Mouse (Mus musculus): ENCODE measurements around the gene Syf2. TPM values are rescaled to one million over a fixed set of nuclear protein-coding genes. Genes with fewer than 3 reads are reported as not detected.
A peak's percentile ranks its signal among the peaks of the same experiment; 100 is the strongest.

The Syf2 gene
- total and polyA plus RNA-seq, 3 experiments, result 59.2 to 77.1 (median 76.1) TPM

GRCm38 (mm10) chr4:134983136-134983535 lies 52.4 kb downstream of the Syf2 start:
- H3K36me3 ChIP-seq (replicated peaks in 1 of 2; ENCODE audit: control insufficient read depth in 1 of 2, insufficient read depth in 1 of 2, low read length in 1 of 2), result no peaks in the 10 kb centered on the region
- no peak overlapping the region for H3K9ac ChIP-seq (ENCODE audit: insufficient read depth, low read depth)
- no peak for DNase-seq (ENCODE audit: extremely low read depth)
- H3K4me3 ChIP-seq (replicated peaks in 1 of 3; ENCODE audit: low read depth in 2 of 3, low read length in 2 of 3, poor library complexity in 1 of 3), result no peak overlapping the region
- no peaks in the 10 kb centered on the region for H3K4me1 ChIP-seq (ENCODE audit: control insufficient read depth in 1 of 2, insufficient read depth in 2 of 2)
- no peaks in the 10 kb centered on the region for H3K79me2 ChIP-seq (replicated peaks; ENCODE audit: control insufficient read depth, extremely low read depth, insufficient read depth, poor library complexity, severe bottlenecking)
- no peak overlapping the region for H3K27ac ChIP-seq (ENCODE audit: insufficient read depth, low read depth)
- H3K27me3 ChIP-seq (replicated peaks), result peaks cover 34% of the 10 kb centered on the region
- no peaks in the 10 kb centered on the region for H3K9me3 ChIP-seq (replicated peaks; ENCODE audit: low read length)
- dilution Hi-C loops (cut with MboI; ENCODE audit: extremely low pct_ligation_motif_present, extremely low pct_unique_long_range_greater_than_20kb, low sequenced_read_pairs) (no loop called here), in situ Hi-C loops (cut with MboI; ENCODE audit: low pct_ligation_motif_present, low pct_unique_long_range_greater_than_20kb, low sequenced_read_pairs) (no loop called here)
- no peak overlapping the region for H3K4me2 ChIP-seq (ENCODE audit: insufficient read depth, low read depth, poor library complexity, severe bottlenecking)
- no peak for TF ChIP-seq UBTF (IDR thresholded peaks at IDR 0.05; ENCODE audit: low read depth, low read length)

DNA sequence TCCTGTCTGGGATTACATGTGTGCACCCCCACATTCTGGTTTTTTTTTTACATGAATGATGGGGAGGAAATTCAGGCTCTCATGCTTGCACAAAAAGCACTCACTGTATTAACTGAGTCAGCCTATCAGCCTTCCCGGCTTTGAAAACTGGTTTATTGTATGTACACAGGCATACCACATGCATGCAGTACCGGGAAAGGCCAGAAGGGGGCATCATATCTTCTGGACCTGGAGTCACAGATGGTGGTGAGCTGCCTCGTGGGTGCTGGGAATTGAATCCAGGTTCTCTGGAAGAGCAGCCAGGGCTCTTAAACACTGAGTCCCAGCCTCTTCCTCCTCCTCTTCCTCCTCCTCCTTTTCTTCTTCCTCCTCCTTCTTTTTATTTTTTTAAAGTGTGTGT lies 53.9 kb downstream of the Syf2 start:
- Histone ChIP-seq H3K36me3 (replicated peaks in 1 of 2; ENCODE audit: control insufficient read depth in 1 of 2, insufficient read depth in 1 of 2, low read length in 1 of 2) (no peaks in the 10 kb centered on the region), H3K9me3 (replicated peaks; ENCODE audit: low read length) (no peaks in the 10 kb centered on the region), H3K79me2 (replicated peaks; ENCODE audit: control insufficient read depth, extremely low read depth, insufficient read depth, poor library complexity, severe bottlenecking) (no peaks in the 10 kb centered on the region), H3K9ac (ENCODE audit: insufficient read depth, low read depth) (no peak overlapping the region), H3K27me3 (replicated peaks) (peaks cover 37% of the 10 kb centered on the region), H3K4me3 (replicated peaks in 1 of 3; ENCODE audit: low read depth in 2 of 3, low read length in 2 of 3, poor library complexity in 1 of 3) (no peak overlapping the region), H3K27ac (ENCODE audit: insufficient read depth, low read depth) (no peak overlapping the region), H3K4me1 (ENCODE audit: control insufficient read depth in 1 of 2, insufficient read depth in 2 of 2) (no peaks in the 10 kb centered on the region), H3K4me2 (ENCODE audit: insufficient read depth, low read depth, poor library complexity, severe bottlenecking) (no peak overlapping the region)
- TF ChIP-seq CTCF (conservative IDR thresholded peaks at IDR 0.05 in 1 of 2, IDR thresholded peaks at IDR 0.05 in 1 of 2; ENCODE audit: low read depth in 2 of 2, low read length in 2 of 2), result peak; percentile 55 to 56; a peak in 3 of 4 replicates
- TF ChIP-seq RCOR1 (conservative IDR thresholded peaks at IDR 0.05; ENCODE audit: low read depth, low read length), result no peak
- peak; percentile 50 for DNase-seq (ENCODE audit: extremely low read depth)
- in situ Hi-C loops (cut with MboI; ENCODE audit: low pct_ligation_motif_present, low pct_unique_long_range_greater_than_20kb, low sequenced_read_pairs), result no loop called here
- dilution Hi-C loops (cut with MboI; ENCODE audit: extremely low pct_ligation_motif_present, extremely low pct_unique_long_range_greater_than_20kb, low sequenced_read_pairs), result no loop called here

- Histone ChIP-seq H3K9ac (ENCODE audit: insufficient read depth, low read depth) (no peak overlapping the region), H3K79me2 (replicated peaks; ENCODE audit: control insufficient read depth, extremely low read depth, insufficient read depth, poor library complexity, severe bottlenecking) (no peaks in the 10 kb centered on the region), H3K4me2 (ENCODE audit: insufficient read depth, low read depth, poor library complexity, severe bottlenecking) (no peak overlapping the region), H3K27ac (ENCODE audit: insufficient read depth, low read depth) (no peak overlapping the region), H3K9me3 (replicated peaks; ENCODE audit: low read length) (no peaks in the 10 kb centered on the region), H3K4me3 (replicated peaks in 1 of 3; ENCODE audit: low read depth in 2 of 3, low read length in 2 of 3, poor library complexity in 1 of 3) (no peak overlapping the region), H3K36me3 (replicated peaks in 1 of 2; ENCODE audit: control insufficient read depth in 1 of 2, insufficient read depth in 1 of 2, low read length in 1 of 2) (no peaks in the 10 kb centered on the region), H3K27me3 (replicated peaks) (peaks cover 39% of the 10 kb centered on the region), H3K4me1 (ENCODE audit: control insufficient read depth in 1 of 2, insufficient read depth in 2 of 2) (no peaks in the 10 kb centered on the region)
- no peak for DNase-seq (ENCODE audit: extremely low read depth)
- dilution Hi-C loops (cut with MboI; ENCODE audit: extremely low pct_ligation_motif_present, extremely low pct_unique_long_range_greater_than_20kb, low sequenced_read_pairs), result no loop called here
- no peak for TF ChIP-seq TCF12 (IDR thresholded peaks at IDR 0.05; ENCODE audit: low read depth, low read length)
- no peak for TF ChIP-seq MAX (IDR thresholded peaks at IDR 0.05; ENCODE audit: low read length)
- TF ChIP-seq EP300 (IDR thresholded peaks at IDR 0.05; ENCODE audit: low read length), result no peak
- no peak for TF ChIP-seq POLR2A (IDR thresholded peaks at IDR 0.05; ENCODE audit: low read depth, low read length)
- TF ChIP-seq ZMIZ1 (IDR thresholded peaks at IDR 0.05; ENCODE audit: low read depth, low read length), result no peak
- TF ChIP-seq ETS1 (conservative IDR thresholded peaks at IDR 0.05; ENCODE audit: low read depth, low read length), result no peak
- TF ChIP-seq ZNF384 (IDR thresholded peaks at IDR 0.05; ENCODE audit: low read depth, low read length), result no peak
- TF ChIP-seq MYC (IDR thresholded peaks at IDR 0.05; ENCODE audit: low read depth, low read length), result no peak
- TF ChIP-seq UBTF (IDR thresholded peaks at IDR 0.05; ENCODE audit: low read depth, low read length), result no peak
- TF ChIP-seq JUN (IDR thresholded peaks at IDR 0.05; ENCODE audit: insufficient read depth, low read depth, low read length), result no peak
- TF ChIP-seq NELFE (IDR thresholded peaks at IDR 0.05; ENCODE audit: low read depth, low read length), result no peak
- TF ChIP-seq GABPA (IDR thresholded peaks at IDR 0.05; ENCODE audit: insufficient replicate concordance, low read depth, low read length), result no peak
- no peak for TF ChIP-seq MEF2A (IDR thresholded peaks at IDR 0.05; ENCODE audit: borderline replicate concordance, low read depth, low read length)
- no peak for TF ChIP-seq SMC3 (IDR thresholded peaks at IDR 0.05; ENCODE audit: low read depth, low read length)
- TF ChIP-seq SIN3A (IDR thresholded peaks at IDR 0.05; ENCODE audit: low read length), result no peak
- no peak for TF ChIP-seq HCFC1 (IDR thresholded peaks at IDR 0.05; ENCODE audit: low read depth, low read length)
- no peak for TF ChIP-seq USF2 (conservative IDR thresholded peaks at IDR 0.05; ENCODE audit: low read depth, low read length)
- TF ChIP-seq CHD1 (IDR thresholded peaks at IDR 0.05; ENCODE audit: low read depth, low read length), result no peak
- no peak for TF ChIP-seq ZC3H11A (IDR thresholded peaks at IDR 0.05; ENCODE audit: low read depth, low read length)
- TF ChIP-seq POLR2AphosphoS2 (IDR thresholded peaks at IDR 0.05; ENCODE audit: low read depth, low read length), result no peak
- in situ Hi-C loops (cut with MboI; ENCODE audit: low pct_ligation_motif_present, low pct_unique_long_range_greater_than_20kb, low sequenced_read_pairs), result no loop called here
These were observed 55.1 kb downstream of the Syf2 start for GRCm38 (mm10) chr4:134985626-134986335.
